13 mouse cellular contexts compared by ENCODE assay signal in the genomic region with DNA sequence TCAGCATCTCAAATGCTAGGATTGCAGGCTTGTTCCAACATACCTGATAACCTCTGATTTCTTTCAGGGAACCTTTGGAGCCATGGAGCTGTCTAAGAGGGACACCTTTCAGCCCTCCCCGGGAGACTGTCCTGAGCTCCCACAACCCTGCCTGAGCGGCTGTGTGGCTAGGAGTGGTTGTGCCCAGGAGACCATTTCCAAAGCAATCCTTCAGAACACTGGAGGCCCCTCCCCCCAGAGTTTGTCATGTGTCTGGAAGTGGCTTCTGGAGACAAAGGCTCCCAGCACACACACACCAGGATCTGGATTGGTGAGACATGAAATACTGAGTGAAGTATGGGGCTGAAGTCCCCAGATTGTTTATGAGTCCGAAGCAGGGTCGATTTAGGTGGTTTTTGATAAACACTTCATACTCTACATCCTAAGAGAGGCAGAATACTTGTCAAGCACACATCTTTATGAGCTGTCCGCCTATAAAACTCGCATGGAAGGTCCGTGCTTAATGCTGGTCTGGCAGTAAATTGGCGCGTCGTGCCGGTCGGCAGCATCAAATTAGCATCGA. TPM values are rescaled to one million over a fixed set of nuclear protein-coding genes. Genes with fewer than 3 reads are reported as not detected.
DNase-seq lines count a peak whose midpoint lies in the region; ATAC-seq and TF ChIP-seq lines count a peak whose summit lies in the region.
"Had no signal": no experiment of that assay in that cellular context is flagged by ENCODE, and none has a peak within 500 bp of the region (broad histone marks: within the 10 kb centered on the region; RNA-seq: fewer than 3 reads in every experiment).

No protein-coding gene starts in this region.

- TF ChIP-seq CTCF in stomach, postnatal 0 days (IDR thresholded peaks at IDR 0.05; ENCODE audit: low read depth) = no peak

- in situ Hi-C loops in ES-E14 (cut with MboI; ENCODE audit: low sequenced_read_pairs in 2 of 2, unreplicated experiment in 2 of 2) = no loop called here

- H3K9ac ChIP-seq in kidney, embryonic 14.5 days (ENCODE audit: low read depth, low read length) = no peak overlapping the region
- peak overlapping the region; percentile 14; the same call in 1 of the 2 replicates for H3K9ac ChIP-seq in ES-E14 (ENCODE audit: insufficient read depth, low read depth, low read length, poor library complexity, severe bottlenecking)
- H3K9ac ChIP-seq in forebrain, embryonic 13.5 days = no peak overlapping the region
- H3K9ac ChIP-seq in midbrain, embryonic 14.5 days (replicated peaks; ENCODE audit: low read length) = no peak overlapping the region
- H3K9ac ChIP-seq in stomach, postnatal 0 days (ENCODE audit: low read length) = no peak overlapping the region
- H3K9ac ChIP-seq: embryonic facial prominence, embryonic 13.5 days; limb, embryonic 13.5 days had no signal

- WGBS in kidney, embryonic 14.5 days = 18% methylated on average over 13 of the region's 13 CpGs
- 60% methylated on average over 13 of the region's 13 CpGs for WGBS in forebrain, embryonic 13.5 days
- WGBS in midbrain, embryonic 14.5 days = 34% methylated on average over 13 of the region's 13 CpGs
- WGBS in stomach, postnatal 0 days = 57% methylated on average over 13 of the region's 13 CpGs

- no peak overlapping the region for H3K4me2 ChIP-seq in kidney, embryonic 14.5 days (replicated peaks; ENCODE audit: low read depth, low read length)
- peak overlapping the region; percentile 17; the same call in 1 of the 2 replicates for H3K4me2 ChIP-seq in forebrain, embryonic 13.5 days
- no peak overlapping the region for H3K4me2 ChIP-seq in midbrain, embryonic 14.5 days (ENCODE audit: low read length)
- H3K4me2 ChIP-seq in stomach, postnatal 0 days (replicated peaks; ENCODE audit: low read depth) = no peak overlapping the region

- no peak overlapping the region for H3K4me3 ChIP-seq in kidney, embryonic 14.5 days (ENCODE audit: low read length)
- no peak overlapping the region for H3K4me3 ChIP-seq in ES-E14 (ENCODE audit: insufficient read depth in 1 of 2, low read depth in 1 of 2, low read length in 2 of 2, poor library complexity in 1 of 2, severe bottlenecking in 1 of 2)
- H3K4me3 ChIP-seq in forebrain, embryonic 13.5 days = no peak overlapping the region
- no peak overlapping the region for H3K4me3 ChIP-seq in midbrain, embryonic 14.5 days (replicated peaks; ENCODE audit: low read depth, low read length)
- H3K4me3 ChIP-seq in stomach, postnatal 0 days (ENCODE audit: low read depth, low read length) = no peak overlapping the region
- H3K4me3 ChIP-seq: embryonic facial prominence, embryonic 13.5 days; limb, embryonic 13.5 days; megakaryocyte, embryonic 14.5 days had no signal

- TF ChIP-seq EP300 in stomach, postnatal 0 days (optimal IDR thresholded peaks at IDR 0.05) = no peak

- H3K36me3 ChIP-seq in kidney, embryonic 14.5 days (ENCODE audit: control insufficient read depth, insufficient read depth, low read length) = no peaks in the 10 kb centered on the region
- H3K36me3 ChIP-seq in ES-E14 (ENCODE audit: control insufficient read depth, insufficient read depth, low read length, poor library complexity, severe bottlenecking) = no peaks in the 10 kb centered on the region
- H3K36me3 ChIP-seq in forebrain, embryonic 13.5 days (ENCODE audit: poor library complexity, severe bottlenecking) = no peaks in the 10 kb centered on the region
- H3K36me3 ChIP-seq in midbrain, embryonic 14.5 days (ENCODE audit: control insufficient read depth, insufficient read depth, low read length) = no peaks in the 10 kb centered on the region
- no peaks in the 10 kb centered on the region for H3K36me3 ChIP-seq in stomach, postnatal 0 days (ENCODE audit: control insufficient read depth, insufficient read depth, low read length)
- H3K36me3 ChIP-seq: embryonic facial prominence, embryonic 13.5 days; limb, embryonic 13.5 days had no signal

- peaks cover 29% of the 10 kb centered on the region for H3K4me1 ChIP-seq in kidney, embryonic 14.5 days (ENCODE audit: control insufficient read depth, insufficient read depth, low read length)
- H3K4me1 ChIP-seq in ES-E14 (ENCODE audit: control insufficient read depth in 2 of 2, insufficient read depth in 2 of 2, low read length in 2 of 2, poor library complexity in 1 of 2) = peaks cover 11 to 19% of the 10 kb centered on the region in 2 experiments; a peak in 3 of 4 replicates
- peaks cover 29% of the 10 kb centered on the region for H3K4me1 ChIP-seq in forebrain, embryonic 13.5 days
- peaks cover 39% of the 10 kb centered on the region for H3K4me1 ChIP-seq in midbrain, embryonic 14.5 days (ENCODE audit: control insufficient read depth, insufficient read depth, low read length)
- H3K4me1 ChIP-seq in stomach, postnatal 0 days (replicated peaks; ENCODE audit: control insufficient read depth, insufficient read depth) = no peaks in the 10 kb centered on the region; the same call in 1 of the 2 replicates
- H3K4me1 ChIP-seq: megakaryocyte, embryonic 14.5 days had no signal

- no peaks in the 10 kb centered on the region for H3K9me3 ChIP-seq in kidney, embryonic 14.5 days (ENCODE audit: control insufficient read depth, low read length)
- H3K9me3 ChIP-seq in ES-E14 (ENCODE audit: control insufficient read depth, insufficient read depth, low read depth, low read length) = no peaks in the 10 kb centered on the region
- no peaks in the 10 kb centered on the region for H3K9me3 ChIP-seq in forebrain, embryonic 13.5 days (replicated peaks)
- H3K9me3 ChIP-seq in midbrain, embryonic 14.5 days (ENCODE audit: control insufficient read depth, low read length) = no peaks in the 10 kb centered on the region
- no peaks in the 10 kb centered on the region for H3K9me3 ChIP-seq in stomach, postnatal 0 days (ENCODE audit: control insufficient read depth, low read length)
- H3K9me3 ChIP-seq: embryonic facial prominence, embryonic 13.5 days; limb, embryonic 13.5 days; megakaryocyte, embryonic 14.5 days had no signal

- DNase-seq in kidney, adult 18-20 months = no peak
- no peak for DNase-seq in ES-E14 (ENCODE audit: low read depth, low spot score)
- DNase-seq in midbrain, embryonic 14.5 days = peak; percentile 57
- DNase-seq in stomach, postnatal 0 days (ENCODE audit: low spot score) = no peak
- DNase-seq in urinary bladder, postnatal 14 days (ENCODE audit: low spot score) = no peak
- DNase-seq: B cell, adult 2 months had no signal

- H3K27ac ChIP-seq in kidney, embryonic 14.5 days (ENCODE audit: low read depth, low read length) = no peak overlapping the region
- H3K27ac ChIP-seq in ES-E14 (ENCODE audit: insufficient read depth, low read depth, low read length, poor library complexity, severe bottlenecking) = no peak overlapping the region
- peak overlapping the region; percentile 35; the same call in 1 of the 2 replicates for H3K27ac ChIP-seq in forebrain, embryonic 13.5 days
- peak overlapping the region; percentile 5 for H3K27ac ChIP-seq in midbrain, embryonic 14.5 days (replicated peaks; ENCODE audit: low read depth, low read length)
- no peak overlapping the region for H3K27ac ChIP-seq in stomach, postnatal 0 days (replicated peaks)
- H3K27ac ChIP-seq: limb, embryonic 13.5 days had no signal

- H3K27me3 ChIP-seq in kidney, embryonic 14.5 days (ENCODE audit: control insufficient read depth, insufficient read depth, low read length) = no peaks in the 10 kb centered on the region
- H3K27me3 ChIP-seq in forebrain, embryonic 13.5 days = no peaks in the 10 kb centered on the region
- H3K27me3 ChIP-seq in midbrain, embryonic 14.5 days (ENCODE audit: control insufficient read depth, insufficient read depth, low read length) = no peaks in the 10 kb centered on the region
- H3K27me3 ChIP-seq in stomach, postnatal 0 days (ENCODE audit: control insufficient read depth, insufficient read depth, low read length) = no peaks in the 10 kb centered on the region
- H3K27me3 ChIP-seq: embryonic facial prominence, embryonic 13.5 days had no signal

- peak; percentile 58 for ATAC-seq in kidney, embryonic 14.5 days (ENCODE audit: low FRiP score, low TSS enrichment)
- peak; percentile 14; the same call in 1 of the 2 replicates for ATAC-seq in forebrain, embryonic 13.5 days
- peak; percentile 39; the same call in 1 of the 2 replicates for ATAC-seq in midbrain, embryonic 14.5 days (ENCODE audit: low FRiP score, low TSS enrichment)
- no peak for ATAC-seq in stomach, postnatal 0 days (ENCODE audit: low FRiP score, low TSS enrichment)
- no peak for ATAC-seq in megakaryocyte-erythroid progenitor cell, adult 5-6 weeks (replicated peaks; ENCODE audit: low FRiP score, low TSS enrichment, poor library complexity, severe bottlenecking)

TF ChIP-seq in ES-E14, 5 proteins besides CTCF, POLR2A, EP300 and RAD21:
- TF ChIP-seq ZC3H11A (IDR thresholded peaks at IDR 0.05; ENCODE audit: borderline replicate concordance, low read depth, low read length) = no peak
- TF ChIP-seq ZNF384 (IDR thresholded peaks at IDR 0.05; ENCODE audit: low read depth, low read length) = no peak
- TF ChIP-seq CHD2 (IDR thresholded peaks at IDR 0.05; ENCODE audit: low read depth, low read length) = no peak
- no peak for TF ChIP-seq HCFC1 (IDR thresholded peaks at IDR 0.05; ENCODE audit: borderline replicate concordance, insufficient read depth, low read length)
- no peak for TF ChIP-seq MAFK (IDR thresholded peaks at IDR 0.05; ENCODE audit: insufficient read depth, low read depth, low read length)

RNA-seq across cellular contexts. Expression of a gene that starts 12.5 kb away (rescaled TPM):
- 8.7 and 9.1 TPM in 2 replicates for polyA plus RNA-seq in kidney, embryonic 14.5 days (2014; fragmentation: Nextera tagmentation; extraction: Ambion mirVana)
- 2.7 and 3.5 TPM in 2 replicates for total RNA-seq in ES-E14 (2012; rRNA removed)
- polyA plus RNA-seq in forebrain, embryonic 13.5 days (2015; fragmentation: Nextera tagmentation; extraction: Ambion mirVana) = 9.7 and 16.4 TPM in 2 replicates
- polyA plus RNA-seq in midbrain, embryonic 14.5 days (2014; fragmentation: Nextera tagmentation; extraction: Ambion mirVana) = 14.7 and 14.9 TPM in 2 replicates
- 1.3 and 1.8 TPM in 2 replicates for polyA plus RNA-seq in stomach, postnatal 0 days (2015; fragmentation: Nextera tagmentation; extraction: Ambion mirVana)
- not detected in 2 replicates for total RNA-seq in megakaryocyte-erythroid progenitor cell, adult 5-6 weeks (2014; fragmentation: Nextera tagmentation)
- not detected in 2 replicates for total RNA-seq in megakaryocyte-erythroid progenitor cell, adult 5-6 weeks (2017)
- total RNA-seq: heart, adult 8-10 months had no signal

Comparison
In these comparisons a context has a peak if more than half of its experiments do, and no peak if none do; other contexts are left out.
1. ATAC-seq: peak in kidney, embryonic 14.5 days (single experiment), forebrain, embryonic 13.5 days (single experiment) and midbrain, embryonic 14.5 days (single experiment); none in stomach, postnatal 0 days (single experiment) and megakaryocyte-erythroid progenitor cell, adult 5-6 weeks (single experiment).
2. H3K27ac ChIP-seq: peak in forebrain, embryonic 13.5 days (single experiment) and midbrain, embryonic 14.5 days (single experiment); none in kidney, embryonic 14.5 days (single experiment), ES-E14 (single experiment) and stomach, postnatal 0 days (single experiment).